ENCODE assay signal across 9 mouse cellular contexts in the genomic region with DNA sequence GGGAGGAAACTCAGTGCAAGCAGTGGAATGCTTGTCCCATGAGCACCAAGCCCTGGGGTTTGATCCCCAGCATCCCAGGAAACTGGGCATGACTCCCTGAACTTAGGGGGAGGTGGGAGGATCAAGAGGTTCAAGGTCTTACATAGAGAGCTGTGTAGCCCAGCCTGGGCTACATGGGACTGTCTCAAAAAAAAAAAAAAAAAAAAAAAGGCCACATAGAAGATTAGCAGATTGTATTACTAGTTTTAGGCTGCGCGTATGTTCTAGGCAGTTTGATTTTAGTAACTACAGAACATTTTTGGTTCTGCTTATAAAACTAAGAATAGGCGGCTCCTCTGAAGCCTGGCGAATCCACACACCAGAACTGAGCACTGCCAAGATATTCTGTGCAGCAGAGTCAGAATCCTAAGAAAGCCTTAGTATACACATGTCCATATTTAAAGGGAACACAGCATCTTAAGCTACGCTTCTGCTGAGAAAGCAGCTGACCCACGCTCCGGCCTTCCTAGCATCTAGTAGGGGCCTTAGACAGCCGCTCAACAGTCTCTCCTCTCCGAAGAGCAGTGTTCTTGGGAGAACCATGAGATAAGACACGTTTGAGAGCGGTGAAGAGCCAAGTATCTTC. TPM values are rescaled to one million over a fixed set of nuclear protein-coding genes. Genes with fewer than 3 reads are reported as not detected.
DNase-seq lines count a peak whose midpoint lies in the region; ATAC-seq lines count a peak whose summit lies in the region.
"Had no signal": no experiment of that assay in that cellular context is flagged by ENCODE, and none has a peak within 500 bp of the region (broad histone marks: within the 10 kb centered on the region; RNA-seq: fewer than 3 reads in every experiment).

No protein-coding gene starts in this region.

- no peak overlapping the region for H3K4me2 ChIP-seq in forebrain, embryonic 15.5 days (replicated peaks)
- H3K4me2 ChIP-seq in intestine, embryonic 16.5 days (ENCODE audit: low read depth, low read length): peak overlapping the region; percentile 88

- peaks cover 18% of the 10 kb centered on the region for H3K4me1 ChIP-seq in forebrain, embryonic 15.5 days
- H3K4me1 ChIP-seq in forebrain, embryonic 10.5 days: peaks cover 82% of the 10 kb centered on the region
- H3K4me1 ChIP-seq in intestine, embryonic 16.5 days (ENCODE audit: control insufficient read depth, insufficient read depth, low read length): peaks cover 59% of the 10 kb centered on the region

- no peaks in the 10 kb centered on the region for H3K9me3 ChIP-seq in forebrain, embryonic 15.5 days
- no peaks in the 10 kb centered on the region for H3K9me3 ChIP-seq in forebrain, embryonic 10.5 days
- no peaks in the 10 kb centered on the region for H3K9me3 ChIP-seq in intestine, embryonic 16.5 days (ENCODE audit: control insufficient read depth, low read length)

- H3K27ac ChIP-seq in forebrain, embryonic 15.5 days (replicated peaks): peak overlapping the region; percentile 66; the same call in 1 of the 2 replicates
- no peak overlapping the region for H3K27ac ChIP-seq in forebrain, embryonic 10.5 days
- H3K27ac ChIP-seq in intestine, embryonic 16.5 days (ENCODE audit: low read length): peak overlapping the region; percentile 96

- 87% methylated on average over 11 of the region's 11 CpGs for WGBS in forebrain, embryonic 15.5 days
- 85% methylated on average over 11 of the region's 11 CpGs for WGBS in forebrain, embryonic 10.5 days
- 76% methylated on average over 11 of the region's 11 CpGs for WGBS in intestine, embryonic 16.5 days

- no peaks in the 10 kb centered on the region for H3K36me3 ChIP-seq in forebrain, embryonic 15.5 days
- no peaks in the 10 kb centered on the region for H3K36me3 ChIP-seq in forebrain, embryonic 10.5 days (replicated peaks)
- H3K36me3 ChIP-seq in intestine, embryonic 16.5 days (ENCODE audit: control insufficient read depth, insufficient read depth, low read length): no peaks in the 10 kb centered on the region

- H3K27me3 ChIP-seq in forebrain, embryonic 15.5 days: peaks cover 9% of the 10 kb centered on the region; the same call in 1 of the 2 replicates
- peaks cover 22% of the 10 kb centered on the region for H3K27me3 ChIP-seq in forebrain, embryonic 10.5 days (ENCODE audit: poor library complexity, severe bottlenecking)
- H3K27me3 ChIP-seq in intestine, embryonic 16.5 days (replicated peaks; ENCODE audit: control insufficient read depth, insufficient read depth, low read length): no peaks in the 10 kb centered on the region

- H3K4me3 ChIP-seq in forebrain, embryonic 15.5 days: no peak overlapping the region
- no peak overlapping the region for H3K4me3 ChIP-seq in forebrain, embryonic 10.5 days
- H3K4me3 ChIP-seq in intestine, embryonic 16.5 days (ENCODE audit: low read length): no peak overlapping the region; the same call in 1 of the 2 replicates

- H3K9ac ChIP-seq in forebrain, embryonic 15.5 days (replicated peaks): no peak overlapping the region
- H3K9ac ChIP-seq in intestine, embryonic 16.5 days (ENCODE audit: low read depth, low read length): peak overlapping the region; percentile 29; the same call in 1 of the 2 replicates

- ATAC-seq in forebrain, embryonic 15.5 days (replicated peaks): no peak
- no peak for ATAC-seq in intestine, embryonic 16.5 days

- no peak for DNase-seq in forebrain, embryonic 10.5 days (ENCODE audit: extremely low spot score, low spot score)
- peak; percentile 72 for DNase-seq in layer of hippocampus, adult 9-11 months
- DNase-seq in layer of hippocampus, postnatal 36 days: no peak
- DNase-seq in right cerebral cortex, adult 2 months (ENCODE audit: low spot score in 2 of 2): peak; percentile 51 to 57
- DNase-seq in spleen, postnatal 10 days (ENCODE audit: low spot score in 2 of 2): no peak
- DNase-seq in spleen, postnatal 4 days (ENCODE audit: low spot score in 2 of 2): no peak
- DNase-seq: thymus, adult 18-20 months had no signal

RNA-seq across cellular contexts. Expression of a gene that starts 3.4 kb away (rescaled TPM):
- polyA plus RNA-seq in forebrain, embryonic 15.5 days (2015; fragmentation: Nextera tagmentation; extraction: Ambion mirVana): 3.8 and 4.2 TPM in 2 replicates
- polyA plus RNA-seq in forebrain, embryonic 10.5 days (2016; fragmentation: Nextera tagmentation; extraction: Ambion mirVana): 10.6 and 12.2 TPM in 2 replicates
- total RNA-seq in layer of hippocampus, postnatal 36 days (2021): 1 to 10 TPM; 8.2 to 8.9 TPM
- 15.7 and 22.2 TPM in 2 replicates for polyA plus RNA-seq in intestine, embryonic 16.5 days (2015; fragmentation: Nextera tagmentation; extraction: Ambion mirVana)

Comparison
In these comparisons a context has a peak if more than half of its experiments do, and no peak if none do; other contexts are left out.
1. DNase-seq: peak in layer of hippocampus, adult 9-11 months (single experiment) and right cerebral cortex, adult 2 months (2 of 2); none in forebrain, embryonic 10.5 days (single experiment), layer of hippocampus, postnatal 36 days (0 of 2), spleen, postnatal 10 days (0 of 2) and spleen, postnatal 4 days (0 of 2).